Mouse (Mus musculus): ENCODE results near the gene Cpox.

The Cpox gene

DNA sequence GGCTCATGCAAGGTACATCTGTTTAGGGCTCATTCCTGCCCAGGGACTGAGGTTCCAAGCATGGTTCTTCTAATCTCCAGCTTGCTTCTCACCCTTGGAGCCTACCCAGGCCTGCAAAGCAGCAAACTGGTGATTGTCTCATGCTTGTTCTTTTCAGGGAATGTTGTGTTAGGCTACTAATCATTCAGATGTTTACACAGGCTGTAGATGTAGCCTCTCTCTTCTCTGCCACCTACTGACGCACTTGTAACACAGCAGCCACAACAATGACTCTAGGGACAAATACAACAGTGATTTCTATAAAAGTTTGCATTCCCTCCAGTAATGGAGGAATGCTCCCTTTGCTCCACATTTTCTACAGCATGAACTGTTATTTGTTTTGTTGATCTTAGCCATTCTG lies 81.2 kb downstream of the Cpox start:
- no peak for DNase-seq (ENCODE audit: low read depth, low spot score)

DNA sequence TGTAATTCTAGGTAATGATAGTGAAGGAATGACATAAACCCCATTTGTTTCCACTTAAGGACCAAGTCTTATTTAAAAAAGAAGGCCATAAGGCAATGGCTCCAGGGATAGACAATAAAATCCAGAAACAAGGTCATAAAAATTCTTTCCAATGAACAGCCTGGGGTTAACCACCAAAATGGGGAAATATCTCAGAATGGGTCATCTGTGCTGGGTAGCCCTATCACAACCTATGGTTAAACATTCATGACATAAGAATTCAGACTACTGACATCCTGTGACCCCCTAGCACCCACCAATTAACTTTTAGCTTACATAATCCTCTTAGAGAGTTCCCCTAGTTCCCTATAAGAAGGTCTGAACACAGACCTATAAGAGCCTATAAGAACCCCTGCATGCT lies 86.1 kb downstream of the Cpox start:
- DNase-seq (ENCODE audit: low read depth, low spot score) = no peak

DNA sequence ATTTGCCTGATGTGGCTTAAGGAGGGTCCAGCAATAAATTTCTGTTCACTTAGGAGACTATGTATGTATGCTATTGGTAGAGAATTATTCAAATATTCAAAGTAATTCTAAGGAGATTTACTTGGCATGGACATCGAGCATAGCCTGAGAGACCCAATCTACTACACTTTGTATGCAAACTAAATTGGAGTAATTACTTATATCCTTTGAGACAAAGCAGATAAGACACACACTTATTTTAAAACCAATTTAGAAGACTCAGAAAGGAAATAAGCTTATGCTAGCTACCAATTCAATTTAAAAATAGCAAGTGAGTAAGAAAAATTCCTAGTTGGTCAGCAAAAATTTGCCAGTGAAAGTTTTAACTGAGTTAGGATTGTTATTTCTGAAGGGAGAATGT lies 93.0 kb downstream of the Cpox start, which contains the start of gene Olfr172:
Gene Olfr172 (minus strand): TSS at position 101 of the 400 bp plus-strand sequence.
- DNase-seq (ENCODE audit: low read depth, low spot score) = no peak
